Mouse (Mus musculus) embryonic facial prominence, embryonic 14.5 days (tissue): ENCODE measurements around the gene Flvcr2. TPM values are rescaled to one million over a fixed set of nuclear protein-coding genes. Genes with fewer than 3 reads are reported as not detected.

Experiments
- ATAC-seq: fragments of 200-750 bp; cut with Nextera tagmentation; 2 replicates; pipeline ENCODE4 v1.8.0; 2017; ENCODE audit warnings: low read depth, moderate number of reproducible peaks, moderate TSS enrichment
- DNase-seq: peaks from one replicate; pipeline ENCODE4 v3.0.0-alpha.2; 2015; ENCODE audit warnings: low spot score
- H3K27ac ChIP-seq: fragments of 300-500 bp; sonication (generic); replicated peaks from 2 replicates; pipeline ENCODE4 v1.5.1; 2014; ENCODE audit warnings: low read depth, mild to moderate bottlenecking, low read length, moderate library complexity
- H3K27me3 ChIP-seq: fragments of 300-500 bp; sonication (generic); replicated peaks from 2 replicates; pipeline ENCODE4 v1.6.1; 2014; ENCODE audit warnings: low read length; ENCODE audit not compliant: control insufficient read depth, insufficient read depth
- H3K36me3 ChIP-seq: fragments of 300-500 bp; sonication (generic); 2 replicates; pipeline ENCODE4 v1.6.1; 2014; ENCODE audit warnings: low read length, mixed read lengths; ENCODE audit not compliant: control insufficient read depth, insufficient read depth
- H3K4me1 ChIP-seq: fragments of 300-500 bp; sonication (generic); 2 replicates; pipeline ENCODE4 v1.6.1; 2014; ENCODE audit warnings: antibody characterized with exemption, low read length; ENCODE audit not compliant: control insufficient read depth, insufficient read depth
- H3K4me2 ChIP-seq: fragments of 300-500 bp; sonication (generic); 2 replicates; pipeline ENCODE4 v1.6.1; 2014; ENCODE audit warnings: low read depth, mild to moderate bottlenecking, low read length, moderate library complexity, mixed read lengths
- H3K4me3 ChIP-seq: fragments of 300-500 bp; sonication (generic); 2 replicates; pipeline ENCODE4 v1.5.1; 2014; ENCODE audit warnings: low read depth, mild to moderate bottlenecking, low read length
- H3K9ac ChIP-seq: fragments of 300-500 bp; sonication (generic); 2 replicates; pipeline ENCODE4 v1.6.1; 2014; ENCODE audit warnings: low read depth, mild to moderate bottlenecking, low read length, moderate library complexity, mixed read lengths
- H3K9me3 ChIP-seq: fragments of 300-500 bp; sonication (generic); 2 replicates; pipeline ENCODE4 v1.6.1; 2016; ENCODE audit warnings: low read length; ENCODE audit not compliant: control insufficient read depth
- WGBS: fragments of 180-500 bp; shearing (Covaris S2); extraction: QIAGEN DNeasy Blood & Tissue Kit; methylation state at CpG from one replicate; pipeline ENCODE4 v1.1.7; 2014; 5-methylcytosine and 5-hydroxymethylcytosine counted together
- polyA plus RNA-seq: library from polyadenylated mRNA; unstranded; fragments of >200 nt; fragmentation: Nextera tagmentation; extraction: Ambion mirVana; gene quantifications from 2 replicates; pipeline ENCODE4 v1.2.1, GENCODE M21; 2014

Flvcr2 gene
- polyA plus RNA-seq, 1 experiment from 2014 or later, result 2.7 TPM

DNA sequence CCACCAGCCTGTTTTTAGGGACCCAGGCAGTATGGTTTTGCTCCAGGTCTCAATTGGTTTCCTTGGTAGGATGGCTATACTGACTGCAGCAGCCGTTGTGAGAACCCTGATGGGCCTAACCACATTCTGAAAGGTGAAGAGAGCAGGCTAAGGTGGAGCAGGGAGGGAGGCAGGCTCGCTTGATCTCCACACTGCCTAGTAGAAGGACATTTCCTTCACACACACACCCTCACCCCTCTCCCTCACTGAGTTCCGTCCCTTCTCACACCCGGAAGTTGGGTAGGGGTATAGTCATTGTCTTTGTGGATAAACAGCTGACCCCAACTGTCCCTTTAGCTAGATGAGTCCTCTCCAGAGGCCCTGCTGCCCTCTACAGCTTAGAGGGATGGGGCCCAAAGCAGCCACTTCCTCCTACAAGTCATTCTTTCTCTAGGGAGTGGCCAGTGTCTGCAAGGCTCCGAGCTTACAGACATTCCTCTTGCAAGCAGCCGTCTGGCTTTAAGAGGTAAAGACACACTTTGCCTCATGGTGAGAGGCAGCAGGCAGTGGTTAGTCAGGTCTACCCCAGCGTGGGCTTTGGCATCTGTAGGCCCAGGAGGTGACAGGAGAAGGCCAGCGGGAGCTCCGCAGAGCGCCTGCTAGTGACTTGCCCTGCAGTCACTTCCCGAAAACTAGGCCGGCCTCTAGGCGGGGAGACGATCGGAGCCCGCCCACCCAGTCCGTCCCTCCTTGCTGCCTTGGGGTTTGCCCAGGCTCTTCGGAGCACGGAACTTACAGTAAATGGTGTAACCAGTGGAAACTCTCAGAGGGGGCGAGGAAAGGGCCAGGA lies 41.1 kb upstream of the Flvcr2 start:
- Histone ChIP-seq H3K27me3 (no peaks in the 10 kb centered on the region), H3K36me3 (no peaks in the 10 kb centered on the region), H3K4me2 (peak overlapping the region; percentile 77), H3K9ac (peak overlapping the region; percentile 71), H3K9me3 (no peaks in the 10 kb centered on the region), H3K4me1 (peaks cover 20% of the 10 kb centered on the region), H3K4me3 (peak overlapping the region; percentile 39), H3K27ac (peak overlapping the region; percentile 57)
- ATAC-seq (peak; percentile 87), DNase-seq (peak; percentile 88)
- 13% methylated on average over 20 of the region's 20 CpGs for WGBS

DNA sequence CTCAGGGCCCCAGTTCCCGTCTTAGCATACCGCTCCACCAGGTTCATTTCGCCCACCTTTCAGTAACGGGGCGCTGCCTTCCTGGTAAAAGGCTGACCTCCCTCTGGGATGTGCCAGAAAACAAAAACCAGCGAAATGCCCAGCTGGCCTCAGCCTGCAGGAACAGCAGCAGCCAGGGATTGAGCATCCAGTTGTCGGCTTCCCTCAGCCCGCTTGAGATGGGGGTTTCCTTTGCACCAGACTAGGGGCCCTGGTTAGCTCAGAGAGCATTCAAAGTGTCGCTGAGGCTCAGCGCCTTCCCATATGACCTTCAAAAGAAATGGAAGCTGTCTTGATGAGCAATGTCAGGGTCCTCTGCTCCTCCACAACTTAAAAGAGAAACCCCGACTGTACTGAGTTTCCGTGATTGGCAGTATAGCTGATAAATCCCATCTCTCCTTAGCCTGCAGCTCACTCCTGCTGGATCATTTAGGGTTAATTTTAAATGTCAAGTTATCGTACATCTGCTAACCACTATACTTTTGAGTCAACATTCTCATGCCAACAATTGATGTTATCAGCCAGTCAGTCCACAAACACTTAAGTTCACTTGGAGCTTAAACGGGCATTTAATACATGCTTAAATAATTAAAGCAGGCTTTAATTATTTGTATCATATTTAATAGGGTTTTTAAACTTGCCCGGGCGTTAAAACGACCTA lies 40.4 kb upstream of the Flvcr2 start:
- H3K27ac ChIP-seq, result peak overlapping the region; percentile 57; the same call in 1 of the 2 replicates

DNA sequence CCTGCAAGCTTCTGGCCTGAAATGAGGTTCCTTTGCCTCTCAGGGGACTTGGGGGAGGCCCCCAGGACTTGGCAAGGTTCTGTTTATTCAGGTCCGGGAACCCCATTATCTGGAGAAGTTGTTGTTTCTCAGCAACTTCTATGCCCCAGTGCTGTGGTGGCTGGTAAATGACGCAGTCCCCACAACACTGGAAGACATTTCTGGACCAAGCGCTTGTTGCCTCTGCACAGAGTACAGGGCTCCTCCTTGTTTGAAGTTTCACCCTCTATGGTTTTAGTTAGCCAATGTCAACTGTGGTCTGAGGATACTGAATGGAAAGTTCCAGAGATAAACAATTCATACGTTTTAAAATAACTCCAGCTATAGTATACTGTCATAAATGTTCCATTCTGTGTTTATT lies 39.4 kb upstream of the Flvcr2 start:
- Histone ChIP-seq H3K36me3 (no peaks in the 10 kb centered on the region), H3K4me2 (no peak overlapping the region), H3K4me3 (no peak overlapping the region), H3K9ac (no peak overlapping the region), H3K27me3 (no peaks in the 10 kb centered on the region), H3K9me3 (no peaks in the 10 kb centered on the region), H3K27ac (no peak overlapping the region), H3K4me1 (peaks cover 20% of the 10 kb centered on the region)
- ATAC-seq (no peak), DNase-seq (no peak)
- WGBS, result 74% methylated on average over 4 of the region's 4 CpGs

More for the DNA sequence above, 40.4 kb upstream of the Flvcr2 start:
- peaks cover 20% of the 10 kb centered on the region for H3K4me1 ChIP-seq
- peak; percentile 55 for DNase-seq
- H3K4me3 ChIP-seq, result peak overlapping the region; percentile 39
- peak; percentile 28; the same call in 1 of the 2 replicates for ATAC-seq
- H3K9ac ChIP-seq, result peak overlapping the region; percentile 71
- no peaks in the 10 kb centered on the region for H3K9me3 ChIP-seq
- no peaks in the 10 kb centered on the region for H3K27me3 ChIP-seq
- no peaks in the 10 kb centered on the region for H3K36me3 ChIP-seq
- H3K4me2 ChIP-seq, result peak overlapping the region; percentile 77
- 13% methylated on average over 17 of the region's 17 CpGs for WGBS

DNA sequence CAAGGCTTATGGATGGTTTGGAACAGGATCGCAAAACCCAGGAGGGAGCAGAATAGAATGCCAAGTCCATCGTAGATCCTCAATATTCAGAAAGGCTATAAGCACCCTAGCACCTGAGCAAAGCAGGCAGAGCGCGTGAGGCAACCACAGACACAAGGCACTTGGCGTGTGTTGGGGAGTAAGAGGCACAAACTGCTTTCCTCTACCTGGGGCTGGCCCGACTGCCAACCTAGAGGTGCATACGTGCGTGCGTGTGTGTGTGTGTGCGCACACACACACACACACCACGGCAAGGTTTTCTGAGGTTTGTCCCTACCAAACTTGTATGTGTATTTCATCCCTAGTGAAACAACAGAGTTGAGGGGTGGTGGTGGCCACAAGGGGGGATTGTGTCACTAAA lies 38.9 kb upstream of the Flvcr2 start:
- 89% methylated on average over 11 of the region's 11 CpGs for WGBS
- no peaks in the 10 kb centered on the region for H3K9me3 ChIP-seq
- no peaks in the 10 kb centered on the region for H3K36me3 ChIP-seq
- no peak overlapping the region for H3K4me3 ChIP-seq
- H3K4me2 ChIP-seq, result no peak overlapping the region
- ATAC-seq (no peak), DNase-seq (no peak)
- peaks cover 20% of the 10 kb centered on the region for H3K4me1 ChIP-seq
- H3K27me3 ChIP-seq, result no peaks in the 10 kb centered on the region
- H3K27ac ChIP-seq, result no peak overlapping the region
- H3K9ac ChIP-seq, result no peak overlapping the region

DNA sequence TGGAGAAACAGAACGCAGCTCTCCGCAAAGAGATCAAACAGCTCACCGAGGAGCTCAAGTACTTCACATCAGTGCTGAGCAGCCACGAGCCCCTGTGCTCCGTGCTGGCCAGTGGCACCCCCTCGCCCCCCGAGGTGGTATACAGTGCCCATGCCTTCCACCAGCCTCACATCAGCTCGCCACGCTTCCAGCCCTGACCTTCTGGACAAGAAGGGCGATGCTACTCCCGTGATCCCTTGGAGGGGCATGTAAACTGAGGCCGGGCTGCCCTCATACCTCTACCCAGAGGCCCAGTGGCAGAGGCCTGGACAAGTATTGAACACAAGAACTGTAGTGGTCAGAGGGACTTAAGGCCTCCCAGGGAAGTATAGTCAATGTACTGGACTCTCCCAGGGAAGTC lies 37.8 kb upstream of the Flvcr2 start:
- WGBS, result 91% methylated on average over 12 of the region's 12 CpGs
- Histone ChIP-seq H3K36me3 (no peaks in the 10 kb centered on the region), H3K27ac (no peak overlapping the region), H3K4me3 (no peak overlapping the region), H3K9me3 (no peaks in the 10 kb centered on the region), H3K4me1 (peaks cover 20% of the 10 kb centered on the region), H3K4me2 (no peak overlapping the region), H3K9ac (no peak overlapping the region), H3K27me3 (no peaks in the 10 kb centered on the region)
- DNase-seq, result no peak
- ATAC-seq, result no peak

DNA sequence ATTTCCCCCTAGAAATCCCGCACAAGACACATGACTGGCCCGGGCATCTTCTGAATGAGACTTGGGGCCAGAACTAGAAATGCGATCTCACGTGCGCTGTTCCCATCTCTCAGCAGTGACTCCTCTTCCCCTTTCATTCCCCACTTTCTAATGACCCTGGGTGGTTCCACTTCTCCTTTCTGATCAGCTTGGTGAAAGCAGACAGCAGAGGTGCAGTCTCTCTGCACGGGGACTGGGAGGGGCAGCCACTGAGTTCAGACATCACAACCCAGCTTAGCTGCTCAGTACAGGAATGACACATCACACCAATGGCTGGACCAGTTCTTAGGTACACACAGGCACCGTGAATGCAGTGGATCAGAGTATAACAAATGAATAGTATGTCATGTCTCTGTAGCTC lies 35.6 kb upstream of the Flvcr2 start:
- Histone ChIP-seq H3K4me1 (peaks cover 8% of the 10 kb centered on the region; the same call in 1 of the 2 replicates), H3K4me2 (no peak overlapping the region), H3K27me3 (no peaks in the 10 kb centered on the region), H3K9me3 (no peaks in the 10 kb centered on the region), H3K9ac (no peak overlapping the region), H3K4me3 (no peak overlapping the region), H3K27ac (no peak overlapping the region), H3K36me3 (no peaks in the 10 kb centered on the region)
- 72% methylated on average over 7 of the region's 7 CpGs for WGBS
- ATAC-seq (no peak), DNase-seq (no peak)

DNA sequence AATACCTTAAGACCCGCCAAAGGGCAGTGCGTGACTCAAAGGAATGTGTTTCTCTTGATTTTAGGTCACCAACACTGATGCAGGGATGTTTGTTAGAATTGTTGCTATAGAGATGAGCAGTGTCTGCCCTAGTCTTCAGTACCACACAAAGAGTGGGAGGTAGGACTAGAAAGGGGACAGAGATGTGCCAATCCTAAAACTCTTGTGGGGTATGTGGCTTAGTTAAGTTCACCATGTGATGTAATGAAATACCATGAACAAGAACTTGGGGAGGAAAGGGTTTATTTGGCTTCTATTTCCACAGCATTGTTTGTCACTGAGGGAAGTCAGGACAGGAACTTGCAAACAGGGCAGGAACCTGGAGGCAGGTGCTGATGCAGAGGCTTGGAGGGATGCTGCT lies 33.8 kb upstream of the Flvcr2 start:
- peaks cover 5% of the 10 kb centered on the region; the same call in 1 of the 2 replicates for H3K9me3 ChIP-seq
- H3K9ac ChIP-seq, result no peak overlapping the region
- WGBS, result 76% methylated on average over 2 of the region's 2 CpGs
- DNase-seq (no peak), ATAC-seq (no peak)
- H3K36me3 ChIP-seq, result no peaks in the 10 kb centered on the region
- no peaks in the 10 kb centered on the region for H3K4me1 ChIP-seq
- H3K4me3 ChIP-seq, result no peak overlapping the region
- H3K27me3 ChIP-seq, result no peaks in the 10 kb centered on the region
- H3K4me2 ChIP-seq, result no peak overlapping the region
- H3K27ac ChIP-seq, result no peak overlapping the region

DNA sequence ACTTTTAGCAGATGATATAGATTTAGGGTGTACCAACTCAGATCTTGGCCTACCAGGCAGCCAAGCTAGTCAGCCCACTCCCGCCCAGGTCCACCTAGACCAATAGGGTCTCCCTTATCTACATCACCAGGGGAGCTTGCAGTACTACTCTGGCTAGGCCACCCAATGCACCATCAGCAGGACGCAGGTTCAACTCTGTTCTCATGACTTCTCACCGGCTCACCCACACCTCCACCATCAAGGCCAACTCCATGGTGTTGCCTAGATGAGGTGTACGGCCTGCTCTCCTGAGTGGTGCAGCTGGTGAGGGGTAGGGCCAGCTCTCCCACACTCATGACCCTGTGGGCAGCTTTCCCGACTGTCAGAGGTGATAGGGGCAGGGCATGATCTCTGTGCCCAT lies 32.2 kb upstream of the Flvcr2 start:
- no peaks in the 10 kb centered on the region for H3K36me3 ChIP-seq
- no peak overlapping the region for H3K4me3 ChIP-seq
- ATAC-seq (no peak), DNase-seq (no peak)
- H3K27ac ChIP-seq, result no peak overlapping the region
- H3K27me3 ChIP-seq, result no peaks in the 10 kb centered on the region
- no peak overlapping the region for H3K4me2 ChIP-seq
- no peak overlapping the region for H3K9ac ChIP-seq
- H3K9me3 ChIP-seq, result peaks cover 5% of the 10 kb centered on the region; the same call in 1 of the 2 replicates
- WGBS, result 92% methylated on average over 5 of the region's 5 CpGs
- H3K4me1 ChIP-seq, result no peaks in the 10 kb centered on the region
